Mouse (Mus musculus): ENCODE measurements around the gene Spc24.

GRCm38 (mm10) chr9:21725224-21726121 is 34.6 kb downstream of the Spc24 start:
- no peak for TF ChIP-seq POLR2A (IDR thresholded peaks at IDR 0.05; ENCODE audit: borderline replicate concordance, control insufficient read depth, low read depth, low read length)
- TF ChIP-seq CTCF (IDR thresholded peaks at IDR 0.05; ENCODE audit: control insufficient read depth, insufficient read depth, low read length): no peak

All from bone marrow, adult 2 months (tissue).